Mouse (Mus musculus): ENCODE results near the gene Cd44. TPM values are rescaled to one million over a fixed set of nuclear protein-coding genes. Genes with fewer than 3 reads are reported as not detected.

Cd44 gene
- polyA plus RNA-seq (2016; fragmentation: Nextera tagmentation; extraction: Ambion mirVana): 13.4 and 22.7 TPM in 2 replicates

GRCm38 (mm10) chr2:102900875-102901827 lies at the start of gene Cd44:
Cd44 (minus strand) TSS chr2:102901665.
- 1% methylated on average over 28 of the region's 29 CpGs for WGBS
- peak within 1 kb of the TSS; percentile 72 for H3K4me3 ChIP-seq

DNA sequence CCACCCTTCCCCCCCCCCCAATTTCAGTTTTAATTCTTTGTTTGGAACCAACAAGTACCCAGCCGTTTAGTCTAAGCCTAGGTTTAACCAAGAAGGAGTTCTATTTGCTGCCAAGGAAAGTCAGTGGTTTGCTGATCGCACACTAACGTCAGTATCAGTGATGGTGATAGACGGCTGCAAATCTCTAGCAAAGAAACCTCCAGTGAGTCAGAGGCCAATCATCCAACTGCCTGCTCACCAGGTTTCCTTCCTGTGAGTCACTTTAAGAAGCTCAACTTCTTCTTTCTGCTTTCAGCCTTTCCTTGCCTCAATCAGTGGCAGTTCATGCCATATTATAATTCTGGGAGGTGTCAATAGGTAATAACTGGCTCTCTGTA lies 47.0 kb upstream of the Cd44 start:
- Histone ChIP-seq H3K27ac (no peak overlapping the region), H3K4me1 (peaks cover 25% of the 10 kb centered on the region), H3K27me3 (ENCODE audit: insufficient read depth, poor library complexity, severe bottlenecking) (no peaks in the 10 kb centered on the region), H3K4me3 (no peak overlapping the region), H3K36me3 (no peaks in the 10 kb centered on the region), H3K9me3 (no peaks in the 10 kb centered on the region)
- 37% methylated on average over 4 of the region's 4 CpGs for WGBS
- no peak for DNase-seq (ENCODE audit: low spot score)

More at GRCm38 (mm10) chr2:102900875-102901827, at the start of gene Cd44:
- Histone ChIP-seq H3K36me3 (no peaks in the 10 kb centered on the region), H3K9me3 (no peaks in the 10 kb centered on the region), H3K4me1 (peaks cover 36% of the 10 kb centered on the region), H3K27me3 (ENCODE audit: insufficient read depth, poor library complexity, severe bottlenecking) (no peaks in the 10 kb centered on the region), H3K27ac (peak within 1 kb of the TSS; percentile 88)
- DNase-seq (ENCODE audit: low spot score): peak; percentile 89

- 87% methylated on average over 5 of the region's 5 CpGs for WGBS
- DNase-seq (ENCODE audit: low spot score): no peak
- Histone ChIP-seq H3K36me3 (no peaks in the 10 kb centered on the region), H3K4me3 (no peak overlapping the region), H3K27ac (no peak overlapping the region), H3K4me1 (peaks cover 27% of the 10 kb centered on the region), H3K27me3 (ENCODE audit: insufficient read depth, poor library complexity, severe bottlenecking) (no peaks in the 10 kb centered on the region), H3K9me3 (no peaks in the 10 kb centered on the region)
These were observed 46.5 kb upstream of the Cd44 start for GRCm38 (mm10) chr2:102947846-102948480.

DNA sequence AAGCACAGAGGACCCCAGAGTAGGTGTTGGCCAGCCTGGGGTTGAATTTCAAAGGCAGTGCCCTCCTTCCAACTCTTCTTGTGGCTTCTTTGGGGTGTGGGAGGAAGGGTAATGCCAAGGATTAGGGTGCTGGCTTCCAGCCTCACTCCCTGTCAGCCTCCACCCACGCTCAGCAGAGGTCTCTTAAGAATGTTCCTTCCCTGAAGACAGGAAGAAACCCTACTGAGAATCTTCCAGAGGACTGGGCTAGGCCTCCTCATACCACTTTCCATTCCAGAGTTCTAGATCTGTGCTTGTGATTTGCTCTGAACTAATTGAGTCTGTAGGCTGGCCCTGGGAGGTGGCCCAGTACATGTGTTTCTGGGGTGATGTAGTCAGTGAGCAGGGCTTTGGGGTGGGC lies 43.6 kb upstream of the Cd44 start:
- Histone ChIP-seq H3K27ac (peak overlapping the region; percentile 39; the same call in 1 of the 2 replicates), H3K9me3 (no peaks in the 10 kb centered on the region), H3K27me3 (ENCODE audit: insufficient read depth, poor library complexity, severe bottlenecking) (0 out of 2 replicates have a peak, but pooled peaks cover 5% of the 10 kb centered on the region), H3K4me1 (peaks cover 36% of the 10 kb centered on the region), H3K4me3 (no peak overlapping the region), H3K36me3 (no peaks in the 10 kb centered on the region)
- DNase-seq (ENCODE audit: low spot score): no peak
- WGBS: 58% methylated on average over 1 of the region's 1 CpGs

GRCm38 (mm10) chr2:102944415-102945012 lies 43.0 kb upstream of the Cd44 start:
- Histone ChIP-seq H3K36me3 (no peaks in the 10 kb centered on the region), H3K4me3 (no peak overlapping the region), H3K9me3 (no peaks in the 10 kb centered on the region), H3K4me1 (peaks cover 36% of the 10 kb centered on the region), H3K27ac (0 out of 2 replicates have a peak overlapping the region, but pooled peaks have one; percentile 39), H3K27me3 (ENCODE audit: insufficient read depth, poor library complexity, severe bottlenecking) (0 out of 2 replicates have a peak, but pooled peaks cover 5% of the 10 kb centered on the region)
- 68% methylated on average over 7 of the region's 7 CpGs for WGBS
- no peak for DNase-seq (ENCODE audit: low spot score)

GRCm38 (mm10) chr2:102943983-102944382 lies 42.5 kb upstream of the Cd44 start:
- H3K9me3 ChIP-seq: no peaks in the 10 kb centered on the region
- H3K36me3 ChIP-seq: no peaks in the 10 kb centered on the region
- no peak overlapping the region for H3K4me3 ChIP-seq
- H3K27ac ChIP-seq: 0 out of 2 replicates have a peak overlapping the region, but pooled peaks have one; percentile 19
- peaks cover 36% of the 10 kb centered on the region for H3K4me1 ChIP-seq
- DNase-seq (ENCODE audit: low spot score): peak; percentile 82
- H3K27me3 ChIP-seq (ENCODE audit: insufficient read depth, poor library complexity, severe bottlenecking): 0 out of 2 replicates have a peak, but pooled peaks cover 5% of the 10 kb centered on the region
- 35% methylated on average over 6 of the region's 6 CpGs for WGBS

- Histone ChIP-seq H3K4me3 (no peak overlapping the region), H3K27ac (no peak overlapping the region), H3K27me3 (ENCODE audit: insufficient read depth, poor library complexity, severe bottlenecking) (0 out of 2 replicates have a peak, but pooled peaks cover 5% of the 10 kb centered on the region), H3K9me3 (no peaks in the 10 kb centered on the region), H3K4me1 (peaks cover 36% of the 10 kb centered on the region), H3K36me3 (no peaks in the 10 kb centered on the region)
- 80% methylated on average over 3 of the region's 3 CpGs for WGBS
- no peak for DNase-seq (ENCODE audit: low spot score)
These were observed 41.3 kb upstream of the Cd44 start for GRCm38 (mm10) chr2:102942782-102943080.

GRCm38 (mm10) chr2:102941937-102942781 lies 40.7 kb upstream of the Cd44 start:
- no peaks in the 10 kb centered on the region for H3K9me3 ChIP-seq
- no peaks in the 10 kb centered on the region for H3K36me3 ChIP-seq
- H3K4me1 ChIP-seq: peaks cover 36% of the 10 kb centered on the region
- no peak for DNase-seq (ENCODE audit: low spot score)
- H3K27me3 ChIP-seq (ENCODE audit: insufficient read depth, poor library complexity, severe bottlenecking): 0 out of 2 replicates have a peak, but pooled peaks cover 5% of the 10 kb centered on the region
- H3K4me3 ChIP-seq: no peak overlapping the region
- 70% methylated on average over 10 of the region's 10 CpGs for WGBS
- H3K27ac ChIP-seq: no peak overlapping the region

- no peak for DNase-seq (ENCODE audit: low spot score)
- H3K27me3 ChIP-seq (ENCODE audit: insufficient read depth, poor library complexity, severe bottlenecking): 0 out of 2 replicates have a peak, but pooled peaks cover 5% of the 10 kb centered on the region
- H3K9me3 ChIP-seq: no peaks in the 10 kb centered on the region
- WGBS: 53% methylated on average over 8 of the region's 8 CpGs
- no peak overlapping the region for H3K4me3 ChIP-seq
- H3K27ac ChIP-seq: no peak overlapping the region
- no peaks in the 10 kb centered on the region for H3K36me3 ChIP-seq
- peaks cover 36% of the 10 kb centered on the region for H3K4me1 ChIP-seq
These were observed 39.4 kb upstream of the Cd44 start for GRCm38 (mm10) chr2:102940813-102941361.

DNA sequence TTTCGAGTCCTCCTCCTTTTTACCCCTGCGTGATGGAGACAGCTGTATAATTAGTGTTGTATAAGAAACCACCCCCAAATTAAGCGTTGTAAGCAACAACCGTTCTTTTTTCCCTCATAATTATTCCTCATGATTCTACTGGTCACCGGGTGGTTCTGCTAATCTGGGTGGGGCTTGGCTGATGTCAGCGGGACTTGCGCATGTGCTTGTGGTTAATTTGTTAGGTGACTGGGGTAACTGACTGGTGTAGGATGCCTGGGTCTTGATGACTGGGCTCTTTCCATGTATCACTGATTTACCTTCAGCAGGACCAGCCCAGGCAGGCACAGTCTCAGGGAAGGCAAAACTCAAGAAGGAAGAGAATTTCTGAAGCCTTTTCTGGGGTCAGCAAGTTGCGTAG lies 38.7 kb upstream of the Cd44 start:
- 0 out of 2 replicates have a peak, but pooled peaks cover 5% of the 10 kb centered on the region for H3K27me3 ChIP-seq (ENCODE audit: insufficient read depth, poor library complexity, severe bottlenecking)
- H3K27ac ChIP-seq: no peak overlapping the region
- 95% methylated on average over 8 of the region's 8 CpGs for WGBS
- H3K36me3 ChIP-seq: no peaks in the 10 kb centered on the region
- peaks cover 32% of the 10 kb centered on the region for H3K4me1 ChIP-seq
- no peaks in the 10 kb centered on the region for H3K9me3 ChIP-seq
- H3K4me3 ChIP-seq: no peak overlapping the region
- DNase-seq (ENCODE audit: low spot score): no peak

- 44% methylated on average over 3 of the region's 3 CpGs for WGBS
- DNase-seq (ENCODE audit: low spot score): peak; percentile 78
These were observed 35.4 kb upstream of the Cd44 start for GRCm38 (mm10) chr2:102936886-102937285.

DNA sequence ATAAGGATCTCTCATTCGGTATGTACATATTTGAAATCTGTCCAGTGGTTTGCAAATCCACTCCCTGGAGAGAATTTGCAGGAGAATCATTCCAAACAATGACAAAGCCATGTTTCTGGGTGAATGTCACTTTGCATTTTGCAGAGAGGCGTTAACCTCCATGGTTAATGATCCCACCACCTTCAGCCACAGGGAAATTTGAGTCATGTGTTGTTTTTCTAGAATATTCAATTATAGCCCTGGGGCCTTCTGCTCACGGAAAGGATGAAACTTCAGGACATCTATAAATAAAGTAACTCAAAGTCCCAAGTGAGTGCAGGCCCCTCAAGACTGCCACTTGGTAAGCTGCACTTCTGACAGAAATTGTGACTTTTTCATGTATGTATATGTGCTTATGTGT lies 33.4 kb upstream of the Cd44 start:
- 76% methylated on average over 3 of the region's 3 CpGs for WGBS
- H3K27ac ChIP-seq: no peak overlapping the region
- no peaks in the 10 kb centered on the region for H3K9me3 ChIP-seq
- no peak for DNase-seq (ENCODE audit: low spot score)
- H3K4me1 ChIP-seq: peaks cover 6% of the 10 kb centered on the region
- no peaks in the 10 kb centered on the region for H3K36me3 ChIP-seq
- no peaks in the 10 kb centered on the region for H3K27me3 ChIP-seq (ENCODE audit: insufficient read depth, poor library complexity, severe bottlenecking)
- no peak overlapping the region for H3K4me3 ChIP-seq

More at GRCm38 (mm10) chr2:102936886-102937285, 35.4 kb upstream of the Cd44 start:
- no peaks in the 10 kb centered on the region for H3K9me3 ChIP-seq
- no peak overlapping the region for H3K27ac ChIP-seq
- H3K36me3 ChIP-seq: no peaks in the 10 kb centered on the region
- H3K27me3 ChIP-seq (ENCODE audit: insufficient read depth, poor library complexity, severe bottlenecking): 0 out of 2 replicates have a peak, but pooled peaks cover 5% of the 10 kb centered on the region
- H3K4me1 ChIP-seq: peaks cover 10% of the 10 kb centered on the region
- H3K4me3 ChIP-seq: no peak overlapping the region
